Mouse (Mus musculus) CH12.LX (cell line): ENCODE measurements around the gene Foxl2. TPM values are rescaled to one million over a fixed set of nuclear protein-coding genes. Genes with fewer than 3 reads are reported as not detected.
A peak's percentile ranks its signal among the peaks of the same experiment; 100 is the strongest.

Experiments used
- DNase-seq: peaks from one replicate; pipeline ENCODE4 v3.0.0-alpha.2; 2013; ENCODE audit errors: extremely low read depth
- H3K27ac ChIP-seq: 2 replicates; pipeline ENCODE4 v1.5.1; 2012; ENCODE audit warnings: low read depth, mild to moderate bottlenecking, control low read depth, moderate library complexity; ENCODE audit not compliant: insufficient read depth
- H3K27me3 ChIP-seq: replicated peaks from 2 replicates; pipeline ENCODE3; 2012; ENCODE audit warnings: inconsistent platforms
- H3K36me3 ChIP-seq, 2 experiments: replicated peaks in 1 of 2; 2 replicates each; pipeline versions ENCODE3 to v1.6.1; 2012; ENCODE audit warnings: inconsistent platforms in 1 of 2, low read length in 1 of 2, mild to moderate bottlenecking in 1 of 2, mixed read lengths in 1 of 2, moderate library complexity in 1 of 2; ENCODE audit not compliant: control insufficient read depth in 1 of 2, insufficient read depth in 1 of 2
- H3K4me1 ChIP-seq, 2 experiments: 2 replicates each; pipeline ENCODE4 v1.6.1; 2012; ENCODE audit warnings: inconsistent platforms in 1 of 2, moderate library complexity in 1 of 2; ENCODE audit not compliant: insufficient read depth in 2 of 2, control insufficient read depth in 1 of 2
- H3K4me2 ChIP-seq: 2 replicates; pipeline ENCODE4 v1.6.1; 2012; ENCODE audit warnings: low read depth, mild to moderate bottlenecking, control low read depth; ENCODE audit not compliant: poor library complexity, insufficient read depth, severe bottlenecking
- H3K4me3 ChIP-seq, 3 experiments: fragments of 150-350 bp in 1 of 3; sonication (generic) in 1 of 3; replicated peaks in 1 of 3; 2 replicates each; pipeline versions ENCODE3 to v1.5.1; 2011 to 2012; ENCODE audit warnings: low read depth in 2 of 3, low read length in 2 of 3, mild to moderate bottlenecking in 2 of 3, moderate library complexity in 2 of 3, control low read depth in 1 of 3, improper control_type of control experiment in 1 of 3, inconsistent platforms in 1 of 3, mixed read lengths in 1 of 3; ENCODE audit not compliant: poor library complexity in 1 of 3
- H3K79me2 ChIP-seq: replicated peaks from 2 replicates; pipeline ENCODE4 v1.6.1; 2012; ENCODE audit warnings: mild to moderate bottlenecking, moderate library complexity; ENCODE audit not compliant: control insufficient read depth, poor library complexity, insufficient read depth, severe bottlenecking; ENCODE audit errors: extremely low read depth
- H3K9ac ChIP-seq: 2 replicates; pipeline ENCODE4 v1.6.1; 2012; ENCODE audit warnings: low read depth, mild to moderate bottlenecking, control low read depth, moderate library complexity; ENCODE audit not compliant: insufficient read depth
- H3K9me3 ChIP-seq: replicated peaks from 2 replicates; pipeline ENCODE3; 2012; ENCODE audit warnings: low read length, inconsistent platforms, mixed read lengths
- CHD1 ChIP-seq: IDR thresholded peaks from 2 replicates; pipeline ENCODE4 v1.6.1; 2012; ENCODE audit warnings: low read depth, low read length, improper control_type of control experiment, inconsistent platforms
- CTCF ChIP-seq, 2 experiments: IDR thresholded peaks in 1 of 2; conservative IDR thresholded peaks in 1 of 2; 2 replicates each; pipeline ENCODE4 v1.5.1; 2011 to 2012; ENCODE audit warnings: low read depth in 2 of 2, low read length in 2 of 2, improper control_type of control experiment in 1 of 2, inconsistent platforms in 1 of 2, mild to moderate bottlenecking in 1 of 2, moderate library complexity in 1 of 2
- E2F4 ChIP-seq: IDR thresholded peaks from 2 replicates; pipeline ENCODE4 v1.6.1; 2011; ENCODE audit warnings: low read depth, low read length, improper control_type of control experiment; ENCODE audit not compliant: insufficient replicate concordance
- ELF1 ChIP-seq: IDR thresholded peaks from 2 replicates; pipeline ENCODE4 v1.6.1; 2014; ENCODE audit warnings: low read depth, mild to moderate bottlenecking, inconsistent platforms, low read length, improper control_type of control experiment
- EP300 ChIP-seq: IDR thresholded peaks from 2 replicates; pipeline ENCODE4 v1.6.1; 2011; ENCODE audit warnings: low read length, improper control_type of control experiment
- GABPA ChIP-seq: IDR thresholded peaks from 2 replicates; pipeline ENCODE4 v1.6.1; 2012; ENCODE audit warnings: low read depth, low read length, improper control_type of control experiment, inconsistent platforms; ENCODE audit not compliant: insufficient replicate concordance
- HCFC1 ChIP-seq: IDR thresholded peaks from 2 replicates; pipeline ENCODE4 v1.6.1; 2012; ENCODE audit warnings: low read depth, mild to moderate bottlenecking, inconsistent platforms, low read length, improper control_type of control experiment
- IRF4 ChIP-seq: IDR thresholded peaks from 2 replicates; pipeline ENCODE4 v1.6.1; 2014; ENCODE audit warnings: low read depth, mild to moderate bottlenecking, inconsistent platforms, low read length, improper control_type of control experiment
- JUND ChIP-seq: conservative IDR thresholded peaks from 2 replicates; pipeline ENCODE4 v1.6.1; 2011; ENCODE audit warnings: low read depth, low read length, improper control_type of control experiment
- KAT2A ChIP-seq: IDR thresholded peaks from 2 replicates; pipeline ENCODE4 v1.6.1; 2012; ENCODE audit warnings: low read length, improper control_type of control experiment, inconsistent platforms; ENCODE audit not compliant: insufficient replicate concordance
- MXI1 ChIP-seq: IDR thresholded peaks from 2 replicates; pipeline ENCODE4 v1.6.1; 2011; ENCODE audit warnings: mild to moderate bottlenecking, low read depth, low read length, improper control_type of control experiment
- MYC ChIP-seq: IDR thresholded peaks from 2 replicates; pipeline ENCODE4 v1.6.1; 2011; ENCODE audit warnings: low read depth, mild to moderate bottlenecking, improper control_type of control experiment, low read length
- NRF1 ChIP-seq: IDR thresholded peaks from 2 replicates; pipeline ENCODE4 v1.6.1; 2014; ENCODE audit warnings: low read depth, mild to moderate bottlenecking, inconsistent platforms, low read length, improper control_type of control experiment, moderate library complexity
- PAX5 ChIP-seq: IDR thresholded peaks from 2 replicates; pipeline ENCODE4 v1.6.1; 2012; ENCODE audit warnings: low read length, inconsistent platforms, mixed read lengths
- POLR2AphosphoS2 ChIP-seq: IDR thresholded peaks from 2 replicates; pipeline ENCODE4 v1.6.1; 2011; ENCODE audit warnings: low read depth, low read length, improper control_type of control experiment
- RAD21 ChIP-seq: IDR thresholded peaks from 2 replicates; pipeline ENCODE4 v1.6.1; 2011; ENCODE audit warnings: low read depth, mild to moderate bottlenecking, low read length, improper control_type of control experiment, moderate library complexity
- RCOR1 ChIP-seq: conservative IDR thresholded peaks from 2 replicates; pipeline ENCODE4 v1.6.1; 2012; ENCODE audit warnings: low read depth, mild to moderate bottlenecking, inconsistent platforms, low read length, improper control_type of control experiment
- SMC3 ChIP-seq: IDR thresholded peaks from 2 replicates; pipeline ENCODE4 v1.6.1; 2011; ENCODE audit warnings: low read depth, low read length, improper control_type of control experiment
- TBP ChIP-seq: conservative IDR thresholded peaks from 2 replicates; pipeline ENCODE4 v1.6.1; 2011; ENCODE audit warnings: low read depth, low read length, improper control_type of control experiment
- TCF12 ChIP-seq: IDR thresholded peaks from 2 replicates; pipeline ENCODE4 v1.6.1; 2014; ENCODE audit warnings: low read depth, mild to moderate bottlenecking, inconsistent platforms, low read length, improper control_type of control experiment
- UBTF ChIP-seq: IDR thresholded peaks from 2 replicates; pipeline ENCODE4 v1.6.1; 2012; ENCODE audit warnings: low read depth, mild to moderate bottlenecking, inconsistent platforms, low read length, improper control_type of control experiment, moderate library complexity
- USF1 ChIP-seq: IDR thresholded peaks from 2 replicates; pipeline ENCODE4 v1.6.1; 2014; ENCODE audit warnings: low read depth, mild to moderate bottlenecking, inconsistent platforms, low read length, improper control_type of control experiment
- USF2 ChIP-seq: conservative IDR thresholded peaks from 2 replicates; pipeline ENCODE4 v1.6.1; 2011; ENCODE audit warnings: low read depth, low read length, improper control_type of control experiment
- ZKSCAN1 ChIP-seq: IDR thresholded peaks from 2 replicates; pipeline ENCODE4 v1.6.1; 2012; ENCODE audit warnings: low read depth, inconsistent platforms, low read length, improper control_type of control experiment, borderline replicate concordance
- ZMIZ1 ChIP-seq: IDR thresholded peaks from 2 replicates; pipeline ENCODE4 v1.6.1; 2012; ENCODE audit warnings: low read depth, mild to moderate bottlenecking, inconsistent platforms, low read length, improper control_type of control experiment
- ZNF384 ChIP-seq: IDR thresholded peaks from 2 replicates; pipeline ENCODE4 v1.6.1; 2012; ENCODE audit warnings: low read depth, low read length, improper control_type of control experiment, inconsistent platforms
- dilution Hi-C: fragments of 300-500 bp; cut with MboI; formaldehyde crosslinking; loops from 2 replicates; pipeline ENCODE4 v1.14.3; 2020; ENCODE audit warnings: low sequenced_read_pairs; ENCODE audit not compliant: extremely low pct_unique_long_range_greater_than_20kb, extremely low pct_ligation_motif_present
- in situ Hi-C: fragments of 300-500 bp; cut with MboI; formaldehyde crosslinking; loops from 3 replicates; pipeline ENCODE4 v1.14.3; 2019; ENCODE audit warnings: low sequenced_read_pairs, low pct_ligation_motif_present, low pct_unique_long_range_greater_than_20kb, mixed read lengths
- polyA plus RNA-seq: library from polyadenylated mRNA; unstranded; fragments of >175 nt; gene quantifications from 2 replicates; pipeline ENCODE4 v1.2.1, GENCODE M21; 2012; ENCODE audit warnings: low read depth; ENCODE audit not compliant: insufficient read length
- total RNA-seq, 2 experiments: library from RNA; depleted of rRNA; stranded (reverse); fragments of 300-350 nt in 1 of 2; fragments of >200 nt in 1 of 2; gene quantifications; 2 replicates each; pipeline ENCODE4 v1.2.3; 2012 to 2014

The Foxl2 gene
- total and polyA plus RNA-seq, 3 experiments, result not detected

GRCm38 (mm10) chr9:98924183-98924582, 30.9 kb upstream of the Foxl2 start:
- DNase-seq, result no peak
- Histone ChIP-seq H3K36me3 (no peaks in the 10 kb centered on the region), H3K27ac (no peak overlapping the region), H3K4me2 (no peak overlapping the region), H3K9me3 (no peaks in the 10 kb centered on the region), H3K79me2 (no peaks in the 10 kb centered on the region), H3K4me3 (no peak overlapping the region), H3K4me1 (peaks cover 14 to 43% of the 10 kb centered on the region in 2 experiments), H3K9ac (no peak overlapping the region), H3K27me3 (no peaks in the 10 kb centered on the region)
- dilution Hi-C loops, result no loop called here
- TF ChIP-seq CTCF (conservative IDR thresholded peaks at IDR 0.05 in 1 of 2, IDR thresholded peaks at IDR 0.05 in 1 of 2; ENCODE audit: low read depth in 2 of 2, low read length in 2 of 2), result peak in 1 of 2 experiments; percentile 57; a peak in 2 of 4 replicates
- peak; percentile 34 for TF ChIP-seq RAD21
- no peak for TF ChIP-seq ZMIZ1
- no peak for TF ChIP-seq JUND
- no peak for TF ChIP-seq IRF4
- no peak for TF ChIP-seq POLR2AphosphoS2
- TF ChIP-seq EP300, result no peak
- TF ChIP-seq RCOR1, result no peak
- TF ChIP-seq CHD1, result no peak
- in situ Hi-C loops, result no loop called here

GRCm38 (mm10) chr9:98929496-98929895, 25.6 kb upstream of the Foxl2 start:
- Histone ChIP-seq H3K4me3 (no peak overlapping the region), H3K4me2 (no peak overlapping the region), H3K9ac (no peak overlapping the region), H3K36me3 (no peaks in the 10 kb centered on the region), H3K79me2 (no peaks in the 10 kb centered on the region), H3K27me3 (no peaks in the 10 kb centered on the region), H3K9me3 (peaks cover 5% of the 10 kb centered on the region), H3K4me1 (no peaks in the 10 kb centered on the region), H3K27ac (no peak overlapping the region)
- TF ChIP-seq RAD21, result peak; percentile 33
- TF ChIP-seq CTCF (conservative IDR thresholded peaks at IDR 0.05 in 1 of 2, IDR thresholded peaks at IDR 0.05 in 1 of 2; ENCODE audit: low read depth in 2 of 2, low read length in 2 of 2), result peak; percentile 30 to 58; a peak in 3 of 4 replicates
- TF ChIP-seq SMC3, result peak; percentile 10; the same call in 1 of the 2 replicates
- TF ChIP-seq JUND, result no peak
- TF ChIP-seq IRF4, result no peak
- no peak for TF ChIP-seq USF2
- TF ChIP-seq KAT2A, result no peak
- no peak for TF ChIP-seq HCFC1
- in situ Hi-C loops (no loop called here), dilution Hi-C loops (no loop called here)
- no peak for DNase-seq

GRCm38 (mm10) chr9:98932931-98933330, 22.2 kb upstream of the Foxl2 start:
- in situ Hi-C loops (no loop called here), dilution Hi-C loops (no loop called here)
- Histone ChIP-seq H3K36me3 (no peaks in the 10 kb centered on the region), H3K79me2 (no peaks in the 10 kb centered on the region), H3K9ac (no peak overlapping the region), H3K27ac (no peak overlapping the region), H3K9me3 (peaks cover 5% of the 10 kb centered on the region), H3K4me3 (no peak overlapping the region), H3K27me3 (no peaks in the 10 kb centered on the region), H3K4me1 (no peaks in the 10 kb centered on the region), H3K4me2 (no peak overlapping the region)
- no peak for DNase-seq
- TF ChIP-seq UBTF (no peak), MYC (no peak), USF2 (no peak), ZNF384 (no peak), RAD21 (no peak), E2F4 (no peak), ZKSCAN1 (no peak), RCOR1 (no peak), USF1 (no peak), HCFC1 (no peak), NRF1 (no peak), TCF12 (no peak), PAX5 (no peak), CHD1 (no peak), TBP (no peak), MXI1 (no peak), GABPA (no peak), ELF1 (no peak)
